Mouse (Mus musculus) telencephalon, adult 2 months (tissue): ENCODE measurements around the gene Rab19.
"Not testable (repeated sequence)": the region's sequence is repeated elsewhere in the genome, so short reads cannot be mapped to it uniquely, and the experiment has no call there.

Source experiments
- DNase-seq: peaks from one replicate; pipeline ENCODE4 v3.0.0-alpha.2; 2011; ENCODE audit warnings: low read depth, low spot score

Gene Rab19

GRCm38 (mm10) chr6:39430722-39431121, 49.7 kb downstream of the Rab19 start:
- no peak for DNase-seq

GRCm38 (mm10) chr6:39433174-39433573, 52.2 kb downstream of the Rab19 start:
- DNase-seq = no peak

DNA sequence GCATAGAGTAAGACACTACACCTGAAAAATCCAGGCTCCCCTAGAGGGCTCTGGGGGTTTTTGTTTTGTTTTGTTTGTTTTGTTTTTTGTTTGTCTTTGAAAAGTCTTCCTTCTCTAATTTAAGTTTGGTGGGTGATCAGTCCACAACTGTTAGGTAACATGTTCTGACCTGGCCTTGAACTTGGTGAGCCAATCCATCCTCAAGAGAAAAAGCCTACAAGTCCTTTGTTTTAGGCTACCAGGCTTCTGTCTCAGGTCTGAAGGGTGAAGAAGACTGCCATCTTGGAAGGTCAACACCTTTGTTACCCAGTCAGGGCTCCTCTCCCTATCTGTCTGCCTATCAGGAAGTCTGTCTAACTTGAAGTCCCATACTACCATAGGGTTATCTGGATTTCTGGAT, 52.7 kb downstream of the Rab19 start:
- DNase-seq = no peak

GRCm38 (mm10) chr6:39434111-39434885, 53.3 kb downstream of the Rab19 start:
- DNase-seq = no peak

DNA sequence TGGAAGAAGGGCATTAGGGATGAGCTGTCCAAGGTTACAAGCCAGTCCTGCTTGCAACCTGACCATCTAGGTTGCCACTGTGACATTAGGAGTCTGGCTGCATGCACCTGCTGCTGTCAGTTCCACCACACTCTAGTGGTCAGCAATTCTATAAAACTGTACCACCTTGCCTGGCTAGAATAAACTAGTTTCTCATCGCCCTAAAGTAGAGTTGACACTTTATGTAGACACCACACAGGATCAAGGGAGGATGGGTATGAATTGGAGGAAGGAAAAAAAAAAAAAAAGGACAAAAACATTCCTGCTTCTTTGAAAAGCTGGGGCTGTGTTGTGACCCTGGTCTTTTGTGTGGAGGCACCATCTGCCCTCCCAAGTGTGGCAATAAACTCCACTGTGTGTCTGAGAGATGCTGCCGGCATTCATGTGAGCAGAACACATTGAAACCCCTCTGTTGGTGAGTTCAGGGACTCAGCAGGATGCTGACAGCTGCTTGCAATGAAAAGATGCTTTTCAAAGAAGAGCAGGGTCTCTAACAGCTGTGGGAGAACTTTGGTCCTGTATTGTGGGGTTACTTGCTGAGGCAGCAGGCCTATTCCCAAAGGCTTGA, 54.0 kb downstream of the Rab19 start:
- DNase-seq = no peak

DNA sequence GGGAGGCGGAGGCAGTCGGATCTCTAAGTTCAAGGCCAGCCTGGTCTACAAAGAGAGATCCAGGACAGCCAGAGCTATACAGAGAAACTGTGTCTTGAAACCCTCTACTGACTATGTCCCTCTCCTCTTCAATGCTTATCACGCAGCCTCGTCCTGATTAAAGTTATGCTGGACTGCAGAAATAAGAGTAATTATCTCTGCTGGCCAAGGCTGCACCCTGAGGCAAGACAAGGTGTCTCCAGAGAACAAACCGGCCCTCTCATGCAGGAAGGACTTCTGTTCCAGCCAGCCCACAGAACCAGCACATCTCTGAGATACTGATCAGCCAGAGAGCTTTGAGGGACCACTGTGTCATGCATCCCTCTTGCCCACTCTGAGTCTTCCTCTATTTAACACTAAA, 54.9 kb downstream of the Rab19 start:
- DNase-seq = no peak

GRCm38 (mm10) chr6:39437519-39437918, 56.5 kb downstream of the Rab19 start:
- DNase-seq = not testable (repeated sequence)
